Mouse (Mus musculus) lung, embryonic 14.5 days (tissue): ENCODE data around the gene Sirt2. TPM values are rescaled to one million over a fixed set of nuclear protein-coding genes. Genes with fewer than 3 reads are reported as not detected.

ENCODE experiments used
- ATAC-seq: fragments of 200-750 bp; cut with Nextera tagmentation; 2 replicates; pipeline ENCODE4 v1.8.0; 2017; ENCODE audit warnings: mild to moderate bottlenecking, moderate TSS enrichment, moderate library complexity; ENCODE audit not compliant: insufficient read depth
- DNase-seq: peaks from one replicate; pipeline ENCODE4 v3.0.0-alpha.2; 2015
- H3K27ac ChIP-seq: fragments of 300-500 bp; sonication (generic); 2 replicates; pipeline ENCODE4 v1.5.1; 2014; ENCODE audit warnings: low read depth, mild to moderate bottlenecking, moderate library complexity
- H3K27me3 ChIP-seq: fragments of 300-500 bp; sonication (generic); 2 replicates; pipeline ENCODE4 v1.6.1; 2014; ENCODE audit warnings: low read length, control low read depth; ENCODE audit not compliant: insufficient read depth
- H3K36me3 ChIP-seq: fragments of 300-500 bp; sonication (generic); 2 replicates; pipeline ENCODE4 v1.6.1; 2014; ENCODE audit warnings: control low read depth; ENCODE audit not compliant: insufficient read depth
- H3K4me1 ChIP-seq: fragments of 300-500 bp; sonication (generic); 2 replicates; pipeline ENCODE4 v1.6.1; 2014; ENCODE audit warnings: antibody characterized with exemption, control low read depth; ENCODE audit not compliant: insufficient read depth
- H3K4me2 ChIP-seq: fragments of 300-500 bp; sonication (generic); 2 replicates; pipeline ENCODE4 v1.6.1; 2014; ENCODE audit warnings: mild to moderate bottlenecking
- H3K4me3 ChIP-seq: fragments of 300-500 bp; sonication (generic); 2 replicates; pipeline ENCODE4 v1.5.1; 2014; ENCODE audit warnings: low read depth, low read length
- H3K9ac ChIP-seq: fragments of 300-500 bp; sonication (generic); 2 replicates; pipeline ENCODE4 v1.6.1; 2014
- H3K9me3 ChIP-seq: fragments of 300-500 bp; sonication (generic); 2 replicates; pipeline ENCODE4 v1.6.1; 2016; ENCODE audit warnings: low read depth, low read length, control low read depth
- CTCF ChIP-seq: IDR thresholded peaks from 2 replicates; pipeline ENCODE4 v1.5.1; 2016; ENCODE audit warnings: antibody characterized with exemption, low read depth
- WGBS: fragments of 180-500 bp; shearing (Covaris S2); extraction: QIAGEN DNeasy Blood & Tissue Kit; methylation state at CpG from one replicate; pipeline ENCODE4 v1.1.7; 2014; 5-methylcytosine and 5-hydroxymethylcytosine counted together
- polyA plus RNA-seq: library from polyadenylated mRNA; unstranded; fragments of >200 nt; fragmentation: Nextera tagmentation; extraction: Ambion mirVana; gene quantifications from 2 replicates; pipeline ENCODE4 v1.2.1, GENCODE M21; 2014

The Sirt2 gene
- polyA plus RNA-seq, 1 experiment from 2014 or later = 54.0 TPM

DNA sequence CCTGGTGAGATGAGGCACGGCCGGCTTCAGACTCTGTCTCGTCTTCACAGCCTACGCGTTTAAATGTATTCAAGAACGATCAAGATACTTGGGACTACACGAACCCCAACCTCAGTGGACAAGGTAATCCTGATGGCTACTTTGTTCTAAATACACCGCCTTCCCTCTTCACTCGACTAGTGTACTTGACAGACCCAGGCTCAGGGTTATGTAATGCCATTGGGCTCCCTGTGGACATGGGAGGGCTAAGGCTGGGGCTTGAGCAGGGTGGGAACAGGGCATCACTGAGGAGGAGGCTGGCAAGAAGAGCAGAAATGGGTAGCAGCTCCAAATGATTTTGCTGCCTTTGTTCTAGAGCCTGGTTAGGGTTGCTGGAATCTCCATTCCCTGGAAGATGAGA, 48.7 kb downstream of the Sirt2 start:
- 0 out of 2 replicates have a peak, but pooled peaks cover 6% of the 10 kb centered on the region for H3K4me1 ChIP-seq

DNA sequence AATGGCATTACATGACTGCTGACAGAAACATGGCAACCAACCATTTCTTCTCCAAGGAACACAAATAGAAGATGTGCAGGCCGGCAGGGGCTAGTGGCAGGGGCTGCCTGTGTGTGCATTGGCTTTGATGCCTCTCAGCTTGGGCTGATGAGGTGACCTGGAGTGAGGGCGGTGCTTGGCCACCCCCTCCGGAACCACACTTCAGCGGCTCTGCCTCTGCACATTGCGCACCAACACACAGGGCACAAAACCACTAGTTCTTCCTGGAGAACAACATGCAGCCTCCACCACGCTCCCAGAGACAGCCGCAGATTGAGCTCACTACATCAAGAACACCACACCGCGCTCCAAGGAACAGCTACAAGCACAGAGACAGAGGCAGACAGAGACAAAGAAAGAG, 49.7 kb downstream of the Sirt2 start:
- ATAC-seq (no peak), DNase-seq (no peak)
- H3K27me3 ChIP-seq = no peaks in the 10 kb centered on the region
- peaks cover 97% of the 10 kb centered on the region for H3K36me3 ChIP-seq
- 0 out of 2 replicates have a peak, but pooled peaks cover 6% of the 10 kb centered on the region for H3K4me1 ChIP-seq
- TF ChIP-seq CTCF = no peak
- H3K9ac ChIP-seq = no peak overlapping the region
- no peaks in the 10 kb centered on the region for H3K9me3 ChIP-seq
- H3K27ac ChIP-seq = no peak overlapping the region
- H3K4me2 ChIP-seq = no peak overlapping the region
- no peak overlapping the region for H3K4me3 ChIP-seq
- WGBS = 79% methylated on average over 9 of the region's 9 CpGs

More for the DNA sequence above, 48.7 kb downstream of the Sirt2 start:
- 87% methylated on average over 9 of the region's 9 CpGs for WGBS
- Histone ChIP-seq H3K27me3 (no peaks in the 10 kb centered on the region), H3K27ac (no peak overlapping the region), H3K36me3 (peaks cover 88% of the 10 kb centered on the region), H3K4me3 (no peak overlapping the region), H3K9ac (0 out of 2 replicates have a peak overlapping the region, but pooled peaks have one; percentile 9), H3K9me3 (no peaks in the 10 kb centered on the region), H3K4me2 (no peak overlapping the region)
- ATAC-seq = no peak
- no peak for TF ChIP-seq CTCF
- DNase-seq = no peak

DNA sequence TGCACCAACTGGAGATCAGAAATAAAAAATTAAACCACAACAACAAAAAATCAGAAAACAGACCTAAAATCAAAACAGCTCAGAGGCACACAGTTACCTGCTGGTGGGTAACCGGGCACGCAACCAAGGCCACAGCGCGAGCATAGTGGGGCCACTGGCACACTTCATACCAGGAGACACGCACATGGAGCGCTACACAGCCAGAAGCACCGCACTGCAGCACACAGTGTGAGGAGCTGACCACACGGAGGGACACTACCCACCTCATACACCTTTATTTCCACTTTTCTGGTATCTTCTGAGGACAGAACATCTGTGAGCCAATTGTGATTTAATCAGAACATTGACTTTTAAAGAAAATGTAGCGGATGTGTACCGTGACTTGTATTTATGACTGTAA, 50.4 kb downstream of the Sirt2 start:
- DNase-seq (no peak), ATAC-seq (no peak)
- H3K9ac ChIP-seq = no peak overlapping the region
- WGBS = 92% methylated on average over 10 of the region's 10 CpGs
- H3K27me3 ChIP-seq = no peaks in the 10 kb centered on the region
- H3K9me3 ChIP-seq = no peaks in the 10 kb centered on the region
- no peak for TF ChIP-seq CTCF
- no peak overlapping the region for H3K4me2 ChIP-seq
- H3K36me3 ChIP-seq = peaks cover 100% of the 10 kb centered on the region
- H3K4me1 ChIP-seq = 0 out of 2 replicates have a peak, but pooled peaks cover 6% of the 10 kb centered on the region
- no peak overlapping the region for H3K4me3 ChIP-seq
- H3K27ac ChIP-seq = no peak overlapping the region

DNA sequence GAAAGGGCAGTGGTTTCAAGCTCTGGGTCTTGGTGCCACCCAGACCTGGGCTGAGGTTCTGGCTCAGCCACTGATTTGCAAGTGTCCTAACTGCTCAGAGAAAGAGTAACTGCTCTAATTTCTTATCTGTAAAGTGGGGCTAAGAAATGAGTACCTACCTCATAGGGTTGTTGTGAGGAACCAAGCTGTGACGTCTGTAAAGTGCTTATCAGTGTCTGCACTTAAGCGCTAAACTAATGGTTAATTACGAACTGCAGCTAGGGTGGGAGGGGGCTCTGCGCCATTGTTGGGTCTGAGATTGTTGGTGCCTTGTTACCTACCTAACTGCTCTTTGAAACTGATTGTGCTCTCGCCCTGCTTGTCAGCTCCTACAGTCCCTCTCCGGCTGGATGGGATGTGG, 51.0 kb downstream of the Sirt2 start:
- Histone ChIP-seq H3K4me1 (0 out of 2 replicates have a peak, but pooled peaks cover 5% of the 10 kb centered on the region), H3K27me3 (no peaks in the 10 kb centered on the region), H3K9ac (peak overlapping the region; percentile 0; the same call in 1 of the 2 replicates), H3K36me3 (peaks cover 100% of the 10 kb centered on the region), H3K4me2 (no peak overlapping the region), H3K27ac (no peak overlapping the region), H3K4me3 (no peak overlapping the region), H3K9me3 (no peaks in the 10 kb centered on the region)
- TF ChIP-seq CTCF = no peak
- 62% methylated on average over 6 of the region's 6 CpGs for WGBS
- ATAC-seq = no peak
- DNase-seq = no peak

DNA sequence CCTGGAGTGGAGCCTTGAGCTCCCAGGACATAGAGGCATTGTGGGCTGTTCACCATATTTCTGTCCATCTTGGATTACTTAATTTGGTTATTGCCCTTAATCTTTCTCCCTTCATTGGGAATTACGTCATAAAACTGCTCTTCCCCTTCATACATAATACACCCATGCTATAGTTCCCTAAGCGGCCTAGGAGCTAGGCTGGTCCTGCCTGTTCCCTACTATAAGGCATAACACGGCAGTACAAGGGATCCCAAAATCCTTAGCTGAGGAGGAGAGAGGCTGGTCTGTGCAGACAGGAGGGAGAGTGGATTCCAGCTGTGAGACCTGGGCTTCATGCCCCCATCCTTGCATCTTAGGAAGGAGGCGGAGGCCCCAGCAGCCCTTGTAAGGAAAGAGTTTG, 51.4 kb downstream of the Sirt2 start:
- Histone ChIP-seq H3K9me3 (no peaks in the 10 kb centered on the region), H3K4me2 (no peak overlapping the region), H3K27ac (no peak overlapping the region), H3K27me3 (no peaks in the 10 kb centered on the region), H3K36me3 (peaks cover 100% of the 10 kb centered on the region), H3K9ac (no peak overlapping the region), H3K4me3 (no peak overlapping the region), H3K4me1 (0 out of 2 replicates have a peak, but pooled peaks cover 3% of the 10 kb centered on the region)
- 74% methylated on average over 4 of the region's 4 CpGs for WGBS
- ATAC-seq (no peak), DNase-seq (no peak)
- TF ChIP-seq CTCF = no peak

DNA sequence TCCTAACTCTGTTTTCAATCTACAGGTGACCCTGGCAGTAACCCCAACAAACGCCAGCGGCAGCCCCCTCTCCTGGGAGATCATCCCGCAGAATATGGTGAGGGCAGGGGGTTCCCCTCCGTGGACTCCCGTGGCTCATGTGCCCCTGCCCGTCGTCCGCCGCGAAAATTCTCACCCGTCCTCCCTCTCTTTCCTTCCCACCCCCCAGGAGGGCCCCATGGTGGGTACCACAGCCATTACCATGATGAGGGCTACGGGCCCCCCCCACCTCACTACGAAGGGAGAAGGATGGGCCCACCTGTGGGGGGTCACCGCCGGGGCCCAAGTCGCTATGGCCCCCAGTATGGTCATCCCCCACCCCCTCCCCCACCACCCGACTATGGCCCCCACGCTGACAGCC, 51.9 kb downstream of the Sirt2 start:
- Histone ChIP-seq H3K4me3 (no peak overlapping the region), H3K36me3 (peaks cover 97% of the 10 kb centered on the region), H3K4me2 (no peak overlapping the region), H3K27me3 (no peaks in the 10 kb centered on the region), H3K9ac (no peak overlapping the region), H3K27ac (no peak overlapping the region), H3K4me1 (0 out of 2 replicates have a peak, but pooled peaks cover 2% of the 10 kb centered on the region), H3K9me3 (no peaks in the 10 kb centered on the region)
- ATAC-seq = no peak
- no peak for DNase-seq
- TF ChIP-seq CTCF = no peak
- 83% methylated on average over 18 of the region's 18 CpGs for WGBS

DNA sequence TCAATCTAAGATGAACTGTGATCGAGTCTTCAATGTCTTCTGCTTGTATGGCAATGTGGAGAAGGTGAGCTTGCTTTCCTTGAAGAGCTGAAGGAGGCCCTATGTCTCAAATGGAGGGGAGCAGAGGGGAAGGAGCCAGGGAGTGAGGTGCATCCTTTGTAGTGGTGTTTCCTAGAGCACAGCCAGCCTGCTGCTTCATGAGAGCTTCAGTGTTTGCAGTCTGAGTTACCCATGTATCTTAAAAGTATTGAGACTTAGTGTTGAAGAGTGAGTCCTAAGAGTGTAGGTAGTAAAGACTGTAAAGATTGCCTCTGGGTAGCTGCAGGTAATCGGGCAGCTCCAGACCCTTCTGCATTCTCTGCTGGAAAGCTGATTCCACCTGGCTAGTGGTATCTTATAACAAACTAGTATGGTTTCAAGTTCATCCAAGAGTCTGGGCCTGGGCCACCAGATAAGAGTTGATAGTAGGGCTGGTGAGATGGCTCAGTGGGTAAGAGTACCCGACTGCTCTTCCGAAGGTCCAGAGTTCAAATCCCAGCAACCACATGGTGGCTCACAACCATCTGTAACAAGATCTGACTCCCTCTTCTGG, 52.4 kb downstream of the Sirt2 start:
- TF ChIP-seq CTCF = no peak
- no peak overlapping the region for H3K4me3 ChIP-seq
- H3K9ac ChIP-seq = no peak overlapping the region
- DNase-seq = no peak
- no peaks in the 10 kb centered on the region for H3K27me3 ChIP-seq
- WGBS = 81% methylated on average over 4 of the region's 4 CpGs
- no peak for ATAC-seq
- no peaks in the 10 kb centered on the region for H3K9me3 ChIP-seq
- H3K27ac ChIP-seq = no peak overlapping the region
- no peaks in the 10 kb centered on the region for H3K4me1 ChIP-seq
- no peak overlapping the region for H3K4me2 ChIP-seq
- H3K36me3 ChIP-seq = peaks cover 92% of the 10 kb centered on the region
